Mouse (Mus musculus) testis, adult 2 months (tissue): Measurements from ENCODE around the gene Shroom2.

ENCODE experiments used
- CTCF ChIP-seq: fragments of 200-500 bp; IDR thresholded peaks from 2 replicates; pipeline ENCODE4 v1.5.1; 2012; ENCODE audit warnings: low read depth, mild to moderate bottlenecking, inconsistent platforms, low read length, moderate library complexity; ENCODE audit not compliant: control insufficient read depth, insufficient read depth, insufficient replicate concordance
- POLR2A ChIP-seq: fragments of 200-500 bp; IDR thresholded peaks from 2 replicates; pipeline ENCODE4 v1.6.1; 2012; ENCODE audit warnings: low read depth, mild to moderate bottlenecking, inconsistent platforms, low read length, moderate library complexity; ENCODE audit not compliant: control insufficient read depth

GRCm38 (mm10) chrX:152657363-152658036, 111.8 kb downstream of the Shroom2 start:
- TF ChIP-seq CTCF (no peak), POLR2A (no peak)
